Mouse (Mus musculus) forelimb bud, embryonic 11.5 days (tissue): ENCODE data around the gene Gm42669.

Experiments used
- DNase-seq: peaks from one replicate; pipeline ENCODE4 v3.0.0-alpha.2; 2012; ENCODE audit warnings: low read depth, low spot score

Gene Gm42669

GRCm38 (mm10) chr5:107521386-107521785 lies 14.0 kb downstream of the Gm42669 start:
- no peak for DNase-seq

DNA sequence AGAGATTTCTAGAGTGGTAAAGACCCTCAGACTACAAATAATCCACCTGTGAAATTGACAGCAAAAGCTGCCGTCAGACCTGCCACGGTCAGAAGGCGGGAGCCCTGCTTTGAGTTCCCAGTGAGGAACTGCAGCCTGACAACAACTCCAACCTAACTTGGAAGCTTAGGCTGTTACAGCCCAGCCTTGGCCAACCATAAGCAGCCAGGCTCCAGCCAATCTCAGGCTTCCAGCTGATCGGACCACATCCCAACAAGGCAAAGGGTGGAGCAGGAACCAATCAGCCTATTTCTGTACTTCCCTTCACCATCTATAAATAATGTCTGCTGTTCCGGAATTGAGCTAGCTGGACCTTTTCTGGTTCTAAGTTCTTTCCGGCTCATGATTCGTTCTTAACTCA lies 14.5 kb downstream of the Gm42669 start:
- no peak for DNase-seq

GRCm38 (mm10) chr5:107524281-107524680 lies 16.9 kb downstream of the Gm42669 start:
- DNase-seq = no peak

- DNase-seq = no peak
Observed at GRCm38 (mm10) chr5:107528856-107529255, 21.4 kb downstream of the Gm42669 start.

DNA sequence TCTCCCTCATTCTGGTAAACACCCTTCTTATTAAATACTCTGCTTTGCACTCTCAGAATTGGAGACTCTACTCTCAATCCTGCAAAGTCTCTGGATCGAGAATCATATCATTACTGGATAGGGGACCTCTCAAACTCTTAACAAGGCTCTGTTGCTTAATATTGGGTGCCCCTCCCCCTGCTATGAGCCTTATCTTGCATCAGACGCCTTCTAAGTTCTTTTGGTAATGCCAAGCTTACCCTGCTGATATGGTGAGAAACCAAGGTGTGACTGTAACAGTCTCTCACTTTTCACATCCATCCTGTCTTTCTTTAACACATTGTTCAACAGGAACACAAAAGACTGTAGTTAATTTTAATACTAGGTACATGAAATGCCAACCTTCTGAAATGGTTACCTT lies 26.2 kb downstream of the Gm42669 start:
- no peak for DNase-seq

DNA sequence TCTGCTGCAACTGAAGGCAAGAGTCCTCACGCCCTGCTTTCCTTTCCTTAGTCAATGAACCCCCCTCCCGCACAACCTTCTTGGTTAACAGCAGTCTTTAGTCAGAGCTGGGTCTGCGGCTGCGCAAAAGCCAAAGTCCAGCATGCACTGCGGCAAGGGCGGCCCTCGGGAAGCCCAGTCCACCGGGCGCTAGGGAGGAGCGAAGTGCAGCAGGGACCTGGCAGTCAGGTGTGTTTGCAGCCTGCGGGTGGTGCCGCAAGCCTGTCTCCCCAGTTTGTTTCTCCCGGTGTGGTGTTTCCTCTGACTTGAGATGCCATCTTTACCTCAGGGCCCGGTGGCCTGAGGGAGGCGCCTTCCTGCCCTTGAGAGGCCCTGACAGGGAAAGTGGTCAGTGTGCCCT lies 27.2 kb downstream of the Gm42669 start, which contains the start of gene 1700028K03Rik:
Gene 1700028K03Rik (plus strand): TSS at position 129 of the 400 bp plus-strand sequence.
- DNase-seq = no peak

DNA sequence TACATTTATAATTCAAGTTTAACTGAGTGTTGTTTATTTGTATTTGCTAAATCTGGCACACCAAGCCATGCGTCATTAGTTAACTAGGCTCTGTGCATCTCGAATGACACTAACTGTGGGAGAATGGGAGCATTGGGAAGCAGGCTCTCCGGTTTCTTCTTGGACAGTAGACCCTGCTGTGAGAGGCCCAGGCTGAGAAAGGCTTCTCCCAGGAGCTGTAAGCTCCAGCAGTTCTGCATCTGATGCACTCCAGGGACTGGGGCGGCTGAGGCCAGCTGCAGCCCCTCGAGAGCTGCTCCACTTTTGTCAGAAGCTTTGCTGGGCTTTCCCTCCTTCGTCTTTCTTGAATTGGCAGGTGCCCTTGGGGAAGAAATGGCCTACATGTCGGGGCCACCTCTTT lies 34.3 kb downstream of the Gm42669 start:
- DNase-seq = no peak

- DNase-seq = no peak
Observed at GRCm38 (mm10) chr5:107545927-107546326, 38.5 kb downstream of the Gm42669 start.

DNA sequence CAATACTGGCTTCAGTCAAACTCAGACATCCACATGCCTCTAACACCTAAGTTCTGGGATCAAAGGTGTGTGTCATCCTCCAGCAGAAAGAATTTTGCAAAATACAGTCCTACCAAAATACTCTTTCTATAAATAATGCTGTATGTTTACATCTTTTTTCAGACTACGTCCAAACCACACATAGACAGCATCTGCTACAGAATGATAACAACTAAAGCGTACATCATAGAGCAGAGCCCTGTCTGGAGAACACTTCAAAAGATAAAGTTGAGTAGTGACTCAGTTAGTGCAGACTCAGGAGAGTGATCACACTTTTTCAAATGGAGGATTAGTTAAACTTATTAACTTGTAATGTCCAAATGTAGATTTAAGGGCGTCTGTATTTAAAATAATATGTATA lies 40.5 kb downstream of the Gm42669 start:
- DNase-seq = no peak

GRCm38 (mm10) chr5:107548444-107548843 lies 41.0 kb downstream of the Gm42669 start:
- no peak for DNase-seq

- no peak for DNase-seq
Observed at GRCm38 (mm10) chr5:107554336-107554735, 46.9 kb downstream of the Gm42669 start.

DNA sequence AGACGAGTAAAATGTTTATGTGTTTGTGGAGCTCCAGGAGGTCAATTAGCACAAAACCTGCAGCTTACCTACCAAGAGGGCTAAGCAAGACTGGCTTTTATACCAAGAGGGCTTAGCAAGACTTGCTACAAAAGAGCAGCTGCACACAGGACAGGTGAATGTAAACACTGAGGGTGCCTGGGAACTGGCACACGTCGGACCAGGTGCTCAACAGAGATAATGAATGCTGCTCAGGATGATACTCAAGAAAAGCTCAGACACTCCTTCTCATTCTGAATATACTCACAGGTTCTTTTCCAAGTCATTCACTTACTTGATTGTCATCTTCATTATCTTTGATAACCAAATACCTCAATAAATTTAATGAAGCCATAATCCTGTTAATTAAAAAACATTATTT lies 49.5 kb downstream of the Gm42669 start:
- DNase-seq = no peak

DNA sequence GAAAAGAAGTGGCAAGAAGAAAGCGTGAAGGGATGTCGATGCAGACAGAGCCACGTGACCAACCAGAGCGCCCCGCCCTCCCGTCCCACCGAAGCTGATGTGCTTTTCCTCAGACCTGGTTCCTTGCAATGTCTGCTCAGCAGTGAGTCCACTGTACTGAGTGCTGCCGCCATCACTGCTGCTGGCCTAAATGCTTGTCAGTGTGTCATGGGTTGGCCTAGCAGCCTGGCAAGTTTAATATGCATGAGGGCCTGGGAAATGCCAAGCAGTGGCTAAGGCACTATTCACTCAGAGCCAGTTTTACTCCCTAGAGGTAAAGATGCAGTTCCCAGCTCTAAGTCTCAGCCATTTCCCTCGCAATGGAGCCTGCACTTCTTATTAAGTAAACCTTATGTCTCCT lies 61.7 kb downstream of the Gm42669 start:
- no peak for DNase-seq

DNA sequence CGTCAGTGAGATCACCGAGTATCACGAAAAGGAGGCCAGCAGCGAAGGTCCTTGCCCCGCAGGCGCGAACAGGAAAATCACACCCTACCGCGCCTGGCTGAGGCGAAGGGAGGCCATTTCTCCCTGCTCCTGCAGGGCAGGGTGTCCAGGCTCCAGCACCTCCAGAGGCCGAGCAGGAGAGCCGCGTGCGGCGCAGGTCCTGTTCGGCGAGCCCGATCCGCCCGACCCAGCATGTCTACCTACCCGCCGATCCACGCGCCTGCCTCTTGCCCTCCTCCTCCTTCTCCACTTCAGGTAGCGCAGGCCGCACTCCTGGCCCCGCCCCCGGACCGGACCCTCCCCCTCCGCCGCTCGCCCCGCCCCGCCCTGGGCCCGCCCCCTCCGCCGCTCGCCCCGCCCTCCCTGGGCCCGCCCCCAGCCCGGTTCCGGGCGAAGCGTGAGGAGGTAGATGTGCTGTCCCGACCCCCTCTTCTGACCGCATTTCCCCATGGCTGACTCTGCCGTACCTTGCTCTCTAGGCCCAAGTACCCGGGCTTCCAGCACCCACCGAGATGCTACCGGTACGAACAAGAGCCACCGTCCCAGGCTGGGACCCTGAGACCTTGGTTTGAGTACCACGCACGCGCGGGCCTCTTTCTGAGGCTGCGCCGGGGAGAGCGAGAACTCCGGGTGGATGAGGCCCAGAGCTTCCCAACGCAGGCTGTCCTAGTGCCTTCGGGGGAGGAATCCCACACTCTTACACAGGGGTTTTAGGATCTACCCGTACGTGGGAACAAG lies 90.1 kb downstream of the Gm42669 start, which contains the start of the genes Rpap2 and Glmn:
Gene Rpap2 (plus strand): TSS at position 73 of the 777 bp plus-strand sequence.
Gene Glmn (minus strand): TSS at position 588 of the 777 bp plus-strand sequence.
- DNase-seq = peak; percentile 76

- no peak for DNase-seq
Observed at GRCm38 (mm10) chr5:107598380-107598779, 91.0 kb downstream of the Gm42669 start.

- peak; percentile 63 for DNase-seq
Observed at GRCm38 (mm10) chr5:107611224-107611623, 103.8 kb downstream of the Gm42669 start.

- DNase-seq = no peak
Observed at GRCm38 (mm10) chr5:107617986-107618385, 110.6 kb downstream of the Gm42669 start.

DNA sequence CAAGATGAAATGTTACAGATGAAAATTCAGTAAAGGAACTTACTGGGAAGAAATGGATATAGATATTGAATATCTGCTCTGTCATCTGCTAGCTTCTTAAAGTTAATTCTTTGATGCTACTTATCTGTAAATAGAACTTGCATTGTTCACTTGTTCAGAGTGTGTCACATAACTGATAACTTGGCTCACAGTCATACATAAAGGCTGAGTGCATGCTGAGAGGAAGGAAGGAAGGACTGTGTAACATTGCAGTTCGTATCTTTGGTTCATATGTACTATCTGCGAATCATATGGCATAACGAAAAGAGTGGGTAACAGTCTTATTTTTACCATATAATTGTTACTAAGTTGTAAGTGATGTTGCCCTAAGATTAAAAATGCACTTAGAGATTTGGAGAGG lies 113.9 kb downstream of the Gm42669 start:
- no peak for DNase-seq
